Comparison of ENCODE assay signal across 1 mouse cellular context in the genomic region with DNA sequence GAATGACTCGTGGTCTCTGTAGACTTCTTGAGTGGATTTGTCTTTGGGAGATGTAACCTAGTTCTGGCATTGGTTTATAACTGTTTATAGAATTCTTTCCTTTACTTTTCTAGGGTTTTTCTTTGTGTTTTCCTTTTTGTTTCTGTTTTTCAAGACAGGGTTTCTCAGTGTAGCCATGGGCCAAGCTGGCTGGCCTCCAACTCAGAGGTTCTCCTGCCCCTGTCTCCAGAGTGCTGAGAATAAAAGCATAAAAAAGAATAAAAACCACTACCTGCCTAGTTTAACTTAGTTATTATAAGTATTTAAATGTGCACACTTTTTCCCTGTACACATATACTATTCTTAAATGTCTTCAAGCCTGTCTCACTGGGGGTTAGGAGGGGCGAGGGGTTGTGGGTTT.
TF ChIP-seq lines count a peak whose summit lies in the region.

No protein-coding gene starts in this region.

TF ChIP-seq in myocyte, 11 proteins besides CTCF, POLR2A, EP300 and RAD21 (continued from another document):
- no peak for TF ChIP-seq MYOG (IDR thresholded peaks at IDR 0.05; ENCODE audit: control insufficient read depth in 1 of 3, insufficient read depth in 1 of 3, insufficient read length in 2 of 3, low read depth in 2 of 3)
- no peak for TF ChIP-seq MAX (IDR thresholded peaks at IDR 0.05; ENCODE audit: low read depth)
- TF ChIP-seq USF1 (IDR thresholded peaks at IDR 0.05; ENCODE audit: low read depth) = no peak
- TF ChIP-seq SRF (IDR thresholded peaks at IDR 0.05; ENCODE audit: control insufficient read depth, insufficient read length, low read depth) = no peak
- no peak for TF ChIP-seq POLR2AphosphoS2 (IDR thresholded peaks at IDR 0.05; ENCODE audit: insufficient read length, low read depth)
- TF ChIP-seq MYOD1 (IDR thresholded peaks at IDR 0.05; ENCODE audit: control insufficient read depth in 1 of 3, insufficient read length in 2 of 3, low read depth in 2 of 3) = no peak
- TF ChIP-seq E2F4 (IDR thresholded peaks at IDR 0.05; ENCODE audit: insufficient read depth) = no peak
